Mouse (Mus musculus) brain, embryonic 14.5 days (tissue): ENCODE measurements at regions not wholly inside any gene's neighbourhood (a gene's known extent, or its start where the extent isn't known, plus 50 kb on each side); places are given as distances from the start of the nearest gene placed in this dataset.

ENCODE experiments used
- CTCF ChIP-seq: fragments of 200-500 bp; IDR thresholded peaks from 2 replicates; pipeline ENCODE4 v1.5.1; 2012; ENCODE audit warnings: inconsistent platforms, mild to moderate bottlenecking, moderate library complexity, borderline replicate concordance; ENCODE audit not compliant: insufficient read depth, insufficient read length; ENCODE audit errors: extremely low read depth
- POLR2A ChIP-seq: fragments of 200-500 bp; IDR thresholded peaks from 2 replicates; pipeline ENCODE4 v1.6.1; 2012; ENCODE audit warnings: mild to moderate bottlenecking, inconsistent platforms, borderline replicate concordance; ENCODE audit not compliant: poor library complexity, insufficient read depth, insufficient read length, severe bottlenecking; ENCODE audit errors: extremely low read depth

DNA sequence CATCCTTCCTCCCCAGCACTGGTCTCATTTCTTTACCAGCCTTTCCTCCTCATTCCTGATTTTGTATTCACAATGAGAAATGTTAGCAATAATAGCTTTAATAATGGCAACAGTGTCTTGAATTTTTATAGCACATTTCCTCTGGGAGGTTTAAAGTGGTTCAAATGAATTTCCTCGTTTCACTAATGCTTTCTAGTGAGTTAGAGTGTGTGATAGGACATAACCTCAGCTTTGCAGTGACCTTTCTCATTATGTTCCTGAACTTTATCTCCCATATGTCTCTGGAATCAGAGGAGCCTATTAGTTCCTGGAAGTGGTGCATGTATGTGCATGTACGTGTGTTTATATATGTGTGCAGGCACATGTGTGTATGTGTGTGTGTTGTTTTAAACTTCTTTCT lies 93.2 kb upstream of the 2610001J05Rik start:
- TF ChIP-seq POLR2A (no peak), CTCF (no peak)
